Mouse (Mus musculus): ENCODE results near the gene Gm11565. TPM values are rescaled to one million over a fixed set of nuclear protein-coding genes. Genes with fewer than 3 reads are reported as not detected.
"Not testable (repeated sequence)": the region's sequence is repeated elsewhere in the genome, so short reads cannot be mapped to it uniquely, and the experiment has no call there.

The Gm11565 gene
- not detected in 2 replicates for polyA plus RNA-seq (2015; fragmentation: Nextera tagmentation; extraction: Ambion mirVana)

DNA sequence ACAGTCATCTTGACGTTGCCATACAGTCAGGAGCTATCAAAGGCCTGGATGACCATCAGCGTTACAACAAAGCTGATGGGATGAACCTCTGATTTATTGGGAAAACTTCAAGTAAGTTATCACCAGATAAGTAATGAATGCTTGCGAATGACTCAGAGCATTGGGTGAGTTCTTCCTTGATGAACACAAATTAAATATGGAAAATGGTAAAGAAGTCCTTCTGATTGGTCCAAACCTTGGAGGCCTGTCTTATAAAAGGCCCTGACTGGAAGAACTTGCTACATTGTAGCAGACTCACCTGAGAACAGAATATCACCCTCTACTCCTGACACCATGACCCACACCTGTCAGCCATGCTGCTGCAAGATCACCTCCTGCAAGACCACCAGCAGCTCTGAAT is at the start of gene Gm11565:
Gm11565 (plus strand) TSS at position 301 of the 400 bp plus-strand sequence.
- Histone ChIP-seq H3K4me2 (replicated peaks; ENCODE audit: low read depth, low read length) (no peak within 1 kb of the TSS), H3K9me3 (ENCODE audit: low read length) (no peaks in the 10 kb centered on the region), H3K9ac (replicated peaks; ENCODE audit: low read depth) (no peak within 1 kb of the TSS), H3K27me3 (replicated peaks; ENCODE audit: insufficient read depth, low read length) (no peaks in the 10 kb centered on the region), H3K4me3 (ENCODE audit: low read depth, low read length) (no peak within 1 kb of the TSS), H3K27ac (ENCODE audit: low read length) (no peak within 1 kb of the TSS), H3K36me3 (ENCODE audit: insufficient read depth, low read length) (no peaks in the 10 kb centered on the region), H3K4me1 (ENCODE audit: insufficient read depth, low read depth, low read length) (no peaks in the 10 kb centered on the region)
- ATAC-seq: no peak
- TF ChIP-seq EP300 (IDR thresholded peaks at IDR 0.05) (no peak), CTCF (IDR thresholded peaks at IDR 0.05) (no peak)
- no peak for DNase-seq (ENCODE audit: low spot score)
- WGBS: 88% methylated on average over 3 of the region's 3 CpGs

- not testable (repeated sequence) for H3K4me2 ChIP-seq (replicated peaks; ENCODE audit: low read depth, low read length); H3K4me3 ChIP-seq (ENCODE audit: low read depth, low read length); H3K9ac ChIP-seq (replicated peaks; ENCODE audit: low read depth); H3K36me3 ChIP-seq (ENCODE audit: insufficient read depth, low read length); H3K27me3 ChIP-seq (replicated peaks; ENCODE audit: insufficient read depth, low read length); ATAC-seq; H3K4me1 ChIP-seq (ENCODE audit: insufficient read depth, low read depth, low read length); DNase-seq (ENCODE audit: low spot score); H3K27ac ChIP-seq (ENCODE audit: low read length); H3K9me3 ChIP-seq (ENCODE audit: low read length)
- 45% methylated on average over 1 of the region's 1 CpGs for WGBS
Observed at GRCm38 (mm10) chr11:99873089-99873488, 41.5 kb upstream of the Gm11565 start, which contains the start of gene Krtap9-1. Gene Krtap9-1, plus strand, starts transcription at chr11:99873389.

DNA sequence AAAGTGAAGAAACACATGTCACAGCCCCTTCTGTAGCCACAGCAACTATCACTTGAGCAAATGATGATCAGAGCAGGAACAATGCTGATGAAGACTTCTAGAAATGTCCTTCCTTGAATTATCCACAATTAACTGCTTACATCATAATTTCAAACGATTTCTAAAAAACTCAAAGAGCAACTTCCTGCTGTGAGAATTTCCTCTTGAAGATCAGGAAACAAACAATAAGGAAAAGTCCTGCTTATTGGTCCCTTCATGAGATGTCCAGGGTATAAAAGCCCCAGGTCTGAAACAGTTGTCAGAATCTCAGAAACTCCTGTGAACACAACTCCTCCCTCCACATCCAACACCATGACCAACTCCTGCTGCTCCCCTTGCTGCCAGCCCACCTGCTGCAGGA is 35.7 kb upstream of the Gm11565 start, which contains the start of gene Gm11567:
Gm11567 (plus strand) TSS at position 301 of the 400 bp plus-strand sequence.
- H3K9me3 ChIP-seq (ENCODE audit: low read length); H3K9ac ChIP-seq (replicated peaks; ENCODE audit: low read depth): not testable (repeated sequence)

DNA sequence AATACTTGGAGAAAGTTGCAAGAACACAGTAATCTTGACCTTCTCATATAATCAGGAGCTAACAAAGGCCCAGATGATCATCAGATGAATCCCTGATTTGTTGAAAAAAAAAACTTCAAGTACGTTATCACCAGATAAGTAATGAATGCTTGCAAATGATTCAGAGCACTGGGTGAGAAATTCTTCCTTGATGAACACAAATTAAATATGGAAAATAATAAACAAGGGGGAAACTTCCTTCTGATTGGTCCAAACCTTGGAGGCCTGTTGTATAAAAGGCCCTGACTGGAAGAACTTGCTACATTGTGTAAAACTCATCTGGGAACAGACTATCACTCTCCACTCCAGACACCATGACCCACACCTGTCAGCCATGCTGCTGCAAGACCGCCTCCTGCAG is 6.9 kb upstream of the Gm11565 start, which contains the start of gene Krtap31-1:
Krtap31-1 (plus strand) TSS at position 301 of the 400 bp plus-strand sequence.
- Histone ChIP-seq H3K9me3 (ENCODE audit: low read length) (no peaks in the 10 kb centered on the region), H3K4me1 (ENCODE audit: insufficient read depth, low read depth, low read length) (no peaks in the 10 kb centered on the region), H3K9ac (replicated peaks; ENCODE audit: low read depth) (no peak within 1 kb of the TSS), H3K27me3 (replicated peaks; ENCODE audit: insufficient read depth, low read length) (no peaks in the 10 kb centered on the region), H3K4me3 (ENCODE audit: low read depth, low read length) (no peak within 1 kb of the TSS), H3K27ac (ENCODE audit: low read length) (no peak within 1 kb of the TSS), H3K36me3 (ENCODE audit: insufficient read depth, low read length) (no peaks in the 10 kb centered on the region), H3K4me2 (replicated peaks; ENCODE audit: low read depth, low read length) (no peak within 1 kb of the TSS)
- 78% methylated on average over 2 of the region's 2 CpGs for WGBS
- ATAC-seq (no peak), DNase-seq (ENCODE audit: low spot score) (no peak)
- TF ChIP-seq EP300 (IDR thresholded peaks at IDR 0.05) (no peak), CTCF (IDR thresholded peaks at IDR 0.05) (no peak)

More for the DNA sequence above, 35.7 kb upstream of the Gm11565 start, which contains the start of gene Gm11567:
- DNase-seq (ENCODE audit: low spot score); H3K4me1 ChIP-seq (ENCODE audit: insufficient read depth, low read depth, low read length); H3K4me3 ChIP-seq (ENCODE audit: low read depth, low read length); H3K36me3 ChIP-seq (ENCODE audit: insufficient read depth, low read length); H3K4me2 ChIP-seq (replicated peaks; ENCODE audit: low read depth, low read length); ATAC-seq; H3K27ac ChIP-seq (ENCODE audit: low read length); H3K27me3 ChIP-seq (replicated peaks; ENCODE audit: insufficient read depth, low read length): not testable (repeated sequence)
- 29% methylated on average over 1 of the region's 1 CpGs for WGBS

- TF ChIP-seq CTCF (IDR thresholded peaks at IDR 0.05) (no peak), EP300 (IDR thresholded peaks at IDR 0.05) (no peak)
- no peak within 1 kb of the TSS for H3K4me2 ChIP-seq (replicated peaks; ENCODE audit: low read depth, low read length)
- no peaks in the 10 kb centered on the region for H3K9me3 ChIP-seq (ENCODE audit: low read length)
- H3K27ac ChIP-seq (ENCODE audit: low read length): no peak within 1 kb of the TSS
- no peaks in the 10 kb centered on the region for H3K36me3 ChIP-seq (ENCODE audit: insufficient read depth, low read length)
- H3K9ac ChIP-seq (replicated peaks; ENCODE audit: low read depth): no peak within 1 kb of the TSS
- H3K4me3 ChIP-seq (ENCODE audit: low read depth, low read length): no peak within 1 kb of the TSS
- ATAC-seq (no peak), DNase-seq (ENCODE audit: low spot score) (no peak)
- WGBS: 71% methylated on average over 1 of the region's 1 CpGs
- H3K27me3 ChIP-seq (replicated peaks; ENCODE audit: insufficient read depth, low read length): no peaks in the 10 kb centered on the region
- H3K4me1 ChIP-seq (ENCODE audit: insufficient read depth, low read depth, low read length): no peaks in the 10 kb centered on the region
Observed at GRCm38 (mm10) chr11:99935991-99936390, 21.4 kb downstream of the Gm11565 start, which contains the start of gene Krtap31-2. Gene Krtap31-2, plus strand, starts transcription at chr11:99936291.

- H3K4me2 ChIP-seq (replicated peaks; ENCODE audit: low read depth, low read length): no peak overlapping the region
- no peak overlapping the region for H3K9ac ChIP-seq (replicated peaks; ENCODE audit: low read depth)
- no peak overlapping the region for H3K27ac ChIP-seq (ENCODE audit: low read length)
- no peaks in the 10 kb centered on the region for H3K4me1 ChIP-seq (ENCODE audit: insufficient read depth, low read depth, low read length)
- H3K27me3 ChIP-seq (replicated peaks; ENCODE audit: insufficient read depth, low read length): no peaks in the 10 kb centered on the region
- no peaks in the 10 kb centered on the region for H3K9me3 ChIP-seq (ENCODE audit: low read length)
- H3K36me3 ChIP-seq (ENCODE audit: insufficient read depth, low read length): no peaks in the 10 kb centered on the region
- DNase-seq (ENCODE audit: low spot score) (no peak), ATAC-seq (no peak)
- 78% methylated on average over 9 of the region's 9 CpGs for WGBS
- TF ChIP-seq EP300 (IDR thresholded peaks at IDR 0.05) (no peak), CTCF (IDR thresholded peaks at IDR 0.05) (no peak)
- H3K4me3 ChIP-seq (ENCODE audit: low read depth, low read length): no peak overlapping the region
Observed at GRCm38 (mm10) chr11:99937751-99938264, 23.3 kb downstream of the Gm11565 start.

Data from lung, postnatal 0 days (tissue).